Mouse (Mus musculus): Measurements from ENCODE around the gene Drc7.

- TF ChIP-seq CTCF (IDR thresholded peaks at IDR 0.05; ENCODE audit: extremely low read depth, insufficient read depth, insufficient read length, insufficient replicate concordance) (no peak), POLR2A (IDR thresholded peaks at IDR 0.05; ENCODE audit: low read depth, low read length) (no peak)
Observed at GRCm38 (mm10) chr8:95067582-95067981, 12.7 kb downstream of the Drc7 start.
